Mouse (Mus musculus): ENCODE data around the gene Emc10.

GRCm38 (mm10) chr7:44462218-44463055, 33.9 kb downstream of the Emc10 start:
- TF ChIP-seq MAFK (IDR thresholded peaks at IDR 0.05; ENCODE audit: insufficient read depth, low read depth, low read length) (no peak), HCFC1 (IDR thresholded peaks at IDR 0.05; ENCODE audit: borderline replicate concordance, insufficient read depth, low read length) (no peak), CHD2 (IDR thresholded peaks at IDR 0.05; ENCODE audit: low read depth, low read length) (no peak)
